Mouse (Mus musculus) bone marrow, adult 2 months (tissue): ENCODE measurements at regions not wholly inside any gene's neighbourhood (a gene's known extent, or its start where the extent isn't known, plus 50 kb on each side); places are given as distances from the start of the nearest gene placed in this dataset.

Experiments used
- CTCF ChIP-seq: fragments of 200-500 bp; IDR thresholded peaks from 2 replicates; pipeline ENCODE4 v1.5.1; 2011; ENCODE audit warnings: low read length, control low read depth; ENCODE audit not compliant: control insufficient read depth, insufficient read depth
- POLR2A ChIP-seq: fragments of 200-500 bp; IDR thresholded peaks from 2 replicates; pipeline ENCODE4 v1.6.1; 2011; ENCODE audit warnings: low read depth, mild to moderate bottlenecking, control low read depth, low read length, borderline replicate concordance; ENCODE audit not compliant: control insufficient read depth

DNA sequence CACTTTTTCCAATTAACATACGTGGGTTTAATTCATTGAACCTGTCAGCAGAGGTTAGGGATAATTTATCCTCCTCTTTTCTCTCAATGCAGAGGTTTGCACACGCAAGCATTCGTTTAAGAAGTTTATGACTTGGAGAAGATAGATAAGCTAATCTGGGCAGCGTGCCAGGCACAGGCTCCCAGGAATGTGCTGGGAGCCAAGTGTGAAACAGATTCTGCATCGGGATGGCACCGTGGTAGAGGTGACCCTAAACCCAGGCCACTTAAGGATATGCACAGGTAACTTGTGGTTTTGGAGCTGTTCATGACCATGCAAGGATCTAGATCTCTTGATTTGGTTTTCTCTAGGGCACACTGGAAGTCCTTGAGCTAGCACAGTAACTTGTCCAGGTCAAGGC is 113.6 kb downstream of the Anxa2 start:
- TF ChIP-seq POLR2A = no peak
- no peak for TF ChIP-seq CTCF
